Mouse (Mus musculus) liver, embryonic 16.5 days (tissue): ENCODE measurements around the gene Foxg1. TPM values are rescaled to one million over a fixed set of nuclear protein-coding genes. Genes with fewer than 3 reads are reported as not detected.

Experiments
- ATAC-seq: fragments of 200-750 bp; cut with Nextera tagmentation; 2 replicates; pipeline ENCODE4 v1.8.0; 2017; ENCODE audit warnings: low read depth, mild to moderate bottlenecking, moderate number of reproducible peaks, moderate library complexity
- H3K27ac ChIP-seq: fragments of 300-500 bp; sonication (generic); 2 replicates; pipeline ENCODE4 v1.5.1; 2014; ENCODE audit warnings: mild to moderate bottlenecking, low read length
- H3K27me3 ChIP-seq: fragments of 300-500 bp; sonication (generic); 2 replicates; pipeline ENCODE4 v1.6.1; 2014; ENCODE audit warnings: low read depth, low read length, mixed read lengths; ENCODE audit not compliant: control insufficient read depth, insufficient read depth
- H3K36me3 ChIP-seq: fragments of 300-500 bp; sonication (generic); 2 replicates; pipeline ENCODE4 v1.6.1; 2014; ENCODE audit warnings: mild to moderate bottlenecking; ENCODE audit not compliant: control insufficient read depth, insufficient read depth
- H3K4me1 ChIP-seq: fragments of 300-500 bp; sonication (generic); 2 replicates; pipeline ENCODE4 v1.6.1; 2014; ENCODE audit warnings: low read depth, low read length, mixed read lengths; ENCODE audit not compliant: control insufficient read depth
- H3K4me2 ChIP-seq: fragments of 300-500 bp; sonication (generic); 2 replicates; pipeline ENCODE4 v1.6.1; 2014; ENCODE audit warnings: low read depth, low read length, mixed read lengths
- H3K4me3 ChIP-seq: fragments of 300-500 bp; sonication (generic); 2 replicates; pipeline ENCODE4 v1.5.1; 2014; ENCODE audit warnings: low read depth, mild to moderate bottlenecking, low read length
- H3K9ac ChIP-seq: fragments of 300-500 bp; sonication (generic); 2 replicates; pipeline ENCODE4 v1.6.1; 2014; ENCODE audit warnings: low read depth, low read length
- H3K9me3 ChIP-seq: fragments of 300-500 bp; sonication (generic); replicated peaks from 2 replicates; pipeline ENCODE4 v1.6.1; 2016; ENCODE audit warnings: low read length; ENCODE audit not compliant: control insufficient read depth
- WGBS: fragments of 180-500 bp; shearing (Covaris S2); extraction: QIAGEN DNeasy Blood & Tissue Kit; methylation state at CpG from one replicate; pipeline ENCODE4 v1.1.7; 2014; ENCODE audit not compliant: insufficient replicate concordance; 5-methylcytosine and 5-hydroxymethylcytosine counted together
- polyA plus RNA-seq: library from polyadenylated mRNA; unstranded; fragments of >200 nt; fragmentation: Nextera tagmentation; extraction: Ambion mirVana; gene quantifications from 2 replicates; pipeline ENCODE4 v1.2.1, GENCODE M21; 2015

Foxg1 gene
- polyA plus RNA-seq, 1 experiment from 2014 or later: not detected

- Histone ChIP-seq H3K27ac (no peak overlapping the region), H3K27me3 (peaks cover 40% of the 10 kb centered on the region), H3K4me1 (no peaks in the 10 kb centered on the region; the same call in 1 of the 2 replicates), H3K36me3 (no peaks in the 10 kb centered on the region), H3K4me3 (no peak overlapping the region), H3K9me3 (no peaks in the 10 kb centered on the region), H3K4me2 (no peak overlapping the region), H3K9ac (no peak overlapping the region)
- no peak for ATAC-seq
These were observed 15.7 kb downstream of the Foxg1 start for GRCm38 (mm10) chr12:49398163-49398540.

GRCm38 (mm10) chr12:49398636-49399035, 16.2 kb downstream of the Foxg1 start:
- Histone ChIP-seq H3K36me3 (no peaks in the 10 kb centered on the region), H3K9me3 (no peaks in the 10 kb centered on the region), H3K4me1 (no peaks in the 10 kb centered on the region; the same call in 1 of the 2 replicates), H3K4me3 (no peak overlapping the region), H3K27me3 (peaks cover 39% of the 10 kb centered on the region), H3K4me2 (no peak overlapping the region), H3K27ac (no peak overlapping the region), H3K9ac (no peak overlapping the region)
- ATAC-seq: no peak
- 16% methylated on average over 3 of the region's 3 CpGs for WGBS

GRCm38 (mm10) chr12:49399611-49400010, 17.2 kb downstream of the Foxg1 start:
- WGBS: 2% methylated on average over 1 of the region's 1 CpGs
- no peak for ATAC-seq
- Histone ChIP-seq H3K9me3 (no peaks in the 10 kb centered on the region), H3K36me3 (no peaks in the 10 kb centered on the region), H3K9ac (no peak overlapping the region), H3K4me1 (no peaks in the 10 kb centered on the region; the same call in 1 of the 2 replicates), H3K4me3 (no peak overlapping the region), H3K27ac (no peak overlapping the region), H3K27me3 (peaks cover 33% of the 10 kb centered on the region), H3K4me2 (no peak overlapping the region)

- 5% methylated on average over 9 of the region's 9 CpGs for WGBS
These were observed 17.8 kb downstream of the Foxg1 start for GRCm38 (mm10) chr12:49400036-49400852.

GRCm38 (mm10) chr12:49400853-49401118, 18.3 kb downstream of the Foxg1 start:
- no peak overlapping the region for H3K4me3 ChIP-seq
- H3K27me3 ChIP-seq: peaks cover 30% of the 10 kb centered on the region
- no peaks in the 10 kb centered on the region for H3K36me3 ChIP-seq
- no peak overlapping the region for H3K9ac ChIP-seq
- H3K9me3 ChIP-seq: no peaks in the 10 kb centered on the region
- no peaks in the 10 kb centered on the region; the same call in 1 of the 2 replicates for H3K4me1 ChIP-seq
- H3K27ac ChIP-seq: no peak overlapping the region
- no peak overlapping the region for H3K4me2 ChIP-seq
- no peak for ATAC-seq
- under 1% methylated on average over 8 of the region's 8 CpGs for WGBS

More at GRCm38 (mm10) chr12:49400036-49400852, 17.8 kb downstream of the Foxg1 start:
- H3K27ac ChIP-seq: no peak overlapping the region
- H3K4me3 ChIP-seq: no peak overlapping the region
- H3K9ac ChIP-seq: no peak overlapping the region
- H3K9me3 ChIP-seq: no peaks in the 10 kb centered on the region
- H3K27me3 ChIP-seq: peaks cover 30% of the 10 kb centered on the region
- H3K36me3 ChIP-seq: no peaks in the 10 kb centered on the region
- H3K4me1 ChIP-seq: no peaks in the 10 kb centered on the region; the same call in 1 of the 2 replicates
- no peak overlapping the region for H3K4me2 ChIP-seq
- ATAC-seq: no peak

GRCm38 (mm10) chr12:49401119-49401795, 18.8 kb downstream of the Foxg1 start:
- Histone ChIP-seq H3K4me2 (no peak overlapping the region), H3K4me1 (no peaks in the 10 kb centered on the region; the same call in 1 of the 2 replicates), H3K36me3 (no peaks in the 10 kb centered on the region), H3K27ac (no peak overlapping the region), H3K9me3 (no peaks in the 10 kb centered on the region), H3K4me3 (no peak overlapping the region), H3K9ac (no peak overlapping the region), H3K27me3 (peaks cover 30% of the 10 kb centered on the region)
- under 1% methylated on average over 68 of the region's 68 CpGs for WGBS
- no peak for ATAC-seq

- Histone ChIP-seq H3K4me3 (no peak overlapping the region), H3K27me3 (peaks cover 28% of the 10 kb centered on the region), H3K36me3 (no peaks in the 10 kb centered on the region), H3K4me2 (no peak overlapping the region), H3K9me3 (no peaks in the 10 kb centered on the region), H3K9ac (no peak overlapping the region), H3K27ac (no peak overlapping the region), H3K4me1 (no peaks in the 10 kb centered on the region; the same call in 1 of the 2 replicates)
- no peak for ATAC-seq
- 1% methylated on average over 5 of the region's 5 CpGs for WGBS
These were observed 19.3 kb downstream of the Foxg1 start for GRCm38 (mm10) chr12:49401796-49402130.

- Histone ChIP-seq H3K36me3 (no peaks in the 10 kb centered on the region), H3K4me2 (no peak overlapping the region), H3K9ac (no peak overlapping the region), H3K27ac (no peak overlapping the region), H3K4me3 (no peak overlapping the region), H3K27me3 (no peaks in the 10 kb centered on the region), H3K4me1 (no peaks in the 10 kb centered on the region), H3K9me3 (no peaks in the 10 kb centered on the region)
- no peak for ATAC-seq
- WGBS: 56% methylated on average over 2 of the region's 2 CpGs
These were observed 27.4 kb downstream of the Foxg1 start for GRCm38 (mm10) chr12:49409833-49410232.

GRCm38 (mm10) chr12:49417963-49418362, 35.5 kb downstream of the Foxg1 start:
- H3K27ac ChIP-seq: no peak overlapping the region
- H3K9me3 ChIP-seq: no peaks in the 10 kb centered on the region
- no peak for ATAC-seq
- H3K9ac ChIP-seq: no peak overlapping the region
- H3K27me3 ChIP-seq: no peaks in the 10 kb centered on the region
- no peaks in the 10 kb centered on the region for H3K4me1 ChIP-seq
- no peak overlapping the region for H3K4me3 ChIP-seq
- WGBS: 60% methylated on average over 3 of the region's 3 CpGs
- no peaks in the 10 kb centered on the region for H3K36me3 ChIP-seq
- H3K4me2 ChIP-seq: no peak overlapping the region
